Mouse (Mus musculus): ENCODE measurements around the gene Prr29. TPM values are rescaled to one million over a fixed set of nuclear protein-coding genes. Genes with fewer than 3 reads are reported as not detected.
A peak's percentile ranks its signal among the peaks of the same experiment; 100 is the strongest.

The Prr29 gene
- polyA plus RNA-seq, 1 experiment from 2014 or later = 1.00 TPM

- ATAC-seq (replicated peaks; ENCODE audit: extremely low read depth, insufficient read depth, low FRiP score) = no peak
These were observed 14.4 kb upstream of the Prr29 start for GRCm38 (mm10) chr11:106350853-106351252.

GRCm38 (mm10) chr11:106351253-106351652, 14.0 kb upstream of the Prr29 start:
- H3K4me1 ChIP-seq (ENCODE audit: control insufficient read depth, insufficient read depth, low read length) = peaks cover 7% of the 10 kb centered on the region
- no peaks in the 10 kb centered on the region for H3K36me3 ChIP-seq (ENCODE audit: control insufficient read depth, insufficient read depth)
- no peaks in the 10 kb centered on the region for H3K9me3 ChIP-seq (replicated peaks; ENCODE audit: control insufficient read depth, low read length)
- H3K4me3 ChIP-seq (ENCODE audit: low read length) = no peak overlapping the region
- WGBS = 60% methylated on average over 3 of the region's 3 CpGs
- ATAC-seq (replicated peaks; ENCODE audit: extremely low read depth, insufficient read depth, low FRiP score) = no peak
- H3K4me2 ChIP-seq (ENCODE audit: low read depth, low read length) = no peak overlapping the region
- no peak overlapping the region for H3K27ac ChIP-seq (ENCODE audit: low read length)
- H3K27me3 ChIP-seq (ENCODE audit: control insufficient read depth, insufficient read depth, low read length) = no peaks in the 10 kb centered on the region
- no peak overlapping the region for H3K9ac ChIP-seq (ENCODE audit: low read length)

More at GRCm38 (mm10) chr11:106350853-106351252, 14.4 kb upstream of the Prr29 start:
- H3K27me3 ChIP-seq (ENCODE audit: control insufficient read depth, insufficient read depth, low read length) = no peaks in the 10 kb centered on the region
- H3K9me3 ChIP-seq (replicated peaks; ENCODE audit: control insufficient read depth, low read length) = no peaks in the 10 kb centered on the region
- H3K4me1 ChIP-seq (ENCODE audit: control insufficient read depth, insufficient read depth, low read length) = peaks cover 5% of the 10 kb centered on the region
- H3K9ac ChIP-seq (ENCODE audit: low read length) = no peak overlapping the region
- H3K4me2 ChIP-seq (ENCODE audit: low read depth, low read length) = no peak overlapping the region
- 70% methylated on average over 5 of the region's 5 CpGs for WGBS
- H3K36me3 ChIP-seq (ENCODE audit: control insufficient read depth, insufficient read depth) = no peaks in the 10 kb centered on the region
- no peak overlapping the region for H3K27ac ChIP-seq (ENCODE audit: low read length)
- no peak overlapping the region for H3K4me3 ChIP-seq (ENCODE audit: low read length)

GRCm38 (mm10) chr11:106351941-106352340, 13.3 kb upstream of the Prr29 start:
- H3K9ac ChIP-seq (ENCODE audit: low read length) = no peak overlapping the region
- H3K27me3 ChIP-seq (ENCODE audit: control insufficient read depth, insufficient read depth, low read length) = no peaks in the 10 kb centered on the region
- H3K4me3 ChIP-seq (ENCODE audit: low read length) = no peak overlapping the region
- H3K4me1 ChIP-seq (ENCODE audit: control insufficient read depth, insufficient read depth, low read length) = peaks cover 7% of the 10 kb centered on the region
- no peak overlapping the region for H3K27ac ChIP-seq (ENCODE audit: low read length)
- ATAC-seq (replicated peaks; ENCODE audit: extremely low read depth, insufficient read depth, low FRiP score) = no peak
- 50% methylated on average over 4 of the region's 4 CpGs for WGBS
- no peaks in the 10 kb centered on the region for H3K36me3 ChIP-seq (ENCODE audit: control insufficient read depth, insufficient read depth)
- no peaks in the 10 kb centered on the region for H3K9me3 ChIP-seq (replicated peaks; ENCODE audit: control insufficient read depth, low read length)
- H3K4me2 ChIP-seq (ENCODE audit: low read depth, low read length) = no peak overlapping the region

GRCm38 (mm10) chr11:106353188-106353587, 12.1 kb upstream of the Prr29 start, which contains the start of gene Scn4a:
Gene Scn4a (minus strand): TSS chr11:106353288.
- Histone ChIP-seq H3K27ac (ENCODE audit: low read length) (no peak within 1 kb of the TSS), H3K9me3 (replicated peaks; ENCODE audit: control insufficient read depth, low read length) (no peaks in the 10 kb centered on the region), H3K4me3 (ENCODE audit: low read length) (no peak within 1 kb of the TSS), H3K4me1 (ENCODE audit: control insufficient read depth, insufficient read depth, low read length) (peaks cover 7% of the 10 kb centered on the region), H3K9ac (ENCODE audit: low read length) (no peak within 1 kb of the TSS), H3K4me2 (ENCODE audit: low read depth, low read length) (no peak within 1 kb of the TSS), H3K36me3 (ENCODE audit: control insufficient read depth, insufficient read depth) (no peaks in the 10 kb centered on the region), H3K27me3 (ENCODE audit: control insufficient read depth, insufficient read depth, low read length) (no peaks in the 10 kb centered on the region)
- 81% methylated on average over 12 of the region's 12 CpGs for WGBS
- ATAC-seq (replicated peaks; ENCODE audit: extremely low read depth, insufficient read depth, low FRiP score) = no peak

- 60% methylated on average over 1 of the region's 1 CpGs for WGBS
- Histone ChIP-seq H3K4me3 (ENCODE audit: low read length) (no peak overlapping the region), H3K4me2 (ENCODE audit: low read depth, low read length) (no peak overlapping the region), H3K9me3 (replicated peaks; ENCODE audit: control insufficient read depth, low read length) (no peaks in the 10 kb centered on the region), H3K36me3 (ENCODE audit: control insufficient read depth, insufficient read depth) (no peaks in the 10 kb centered on the region), H3K27me3 (ENCODE audit: control insufficient read depth, insufficient read depth, low read length) (no peaks in the 10 kb centered on the region), H3K27ac (ENCODE audit: low read length) (no peak overlapping the region), H3K4me1 (ENCODE audit: control insufficient read depth, insufficient read depth, low read length) (peaks cover 7% of the 10 kb centered on the region), H3K9ac (ENCODE audit: low read length) (no peak overlapping the region)
- no peak for ATAC-seq (replicated peaks; ENCODE audit: extremely low read depth, insufficient read depth, low FRiP score)
These were observed 11.1 kb upstream of the Prr29 start for GRCm38 (mm10) chr11:106354181-106354580.

GRCm38 (mm10) chr11:106355382-106356128, 9.7 kb upstream of the Prr29 start:
- ATAC-seq (replicated peaks; ENCODE audit: extremely low read depth, insufficient read depth, low FRiP score) = 0 out of 2 replicates have a peak, but pooled peaks have one; percentile 32
- H3K4me1 ChIP-seq (ENCODE audit: control insufficient read depth, insufficient read depth, low read length) = peaks cover 7% of the 10 kb centered on the region
- no peaks in the 10 kb centered on the region for H3K9me3 ChIP-seq (replicated peaks; ENCODE audit: control insufficient read depth, low read length)
- no peak overlapping the region for H3K27ac ChIP-seq (ENCODE audit: low read length)
- WGBS = 38% methylated on average over 19 of the region's 19 CpGs
- H3K4me2 ChIP-seq (ENCODE audit: low read depth, low read length) = no peak overlapping the region
- no peak overlapping the region for H3K4me3 ChIP-seq (ENCODE audit: low read length)
- H3K27me3 ChIP-seq (ENCODE audit: control insufficient read depth, insufficient read depth, low read length) = no peaks in the 10 kb centered on the region
- no peaks in the 10 kb centered on the region for H3K36me3 ChIP-seq (ENCODE audit: control insufficient read depth, insufficient read depth)
- H3K9ac ChIP-seq (ENCODE audit: low read length) = peak overlapping the region; percentile 21; the same call in 1 of the 2 replicates

- no peaks in the 10 kb centered on the region for H3K36me3 ChIP-seq (ENCODE audit: control insufficient read depth, insufficient read depth)
- H3K27ac ChIP-seq (ENCODE audit: low read length) = no peak overlapping the region
- H3K4me3 ChIP-seq (ENCODE audit: low read length) = no peak overlapping the region
- no peaks in the 10 kb centered on the region for H3K9me3 ChIP-seq (replicated peaks; ENCODE audit: control insufficient read depth, low read length)
- H3K27me3 ChIP-seq (ENCODE audit: control insufficient read depth, insufficient read depth, low read length) = no peaks in the 10 kb centered on the region
- WGBS = 31% methylated on average over 5 of the region's 5 CpGs
- H3K9ac ChIP-seq (ENCODE audit: low read length) = no peak overlapping the region
- peaks cover 7% of the 10 kb centered on the region for H3K4me1 ChIP-seq (ENCODE audit: control insufficient read depth, insufficient read depth, low read length)
- no peak overlapping the region for H3K4me2 ChIP-seq (ENCODE audit: low read depth, low read length)
- ATAC-seq (replicated peaks; ENCODE audit: extremely low read depth, insufficient read depth, low FRiP score) = no peak
These were observed 5.9 kb upstream of the Prr29 start for GRCm38 (mm10) chr11:106359350-106359749.

GRCm38 (mm10) chr11:106364712-106365111, 560 bp upstream of the Prr29 start:
- H3K4me2 ChIP-seq (ENCODE audit: low read depth, low read length) = peak overlapping the region; percentile 39
- H3K9me3 ChIP-seq (replicated peaks; ENCODE audit: control insufficient read depth, low read length) = no peaks in the 10 kb centered on the region
- peak overlapping the region; percentile 1; the same call in 1 of the 2 replicates for H3K4me3 ChIP-seq (ENCODE audit: low read length)
- no peak overlapping the region for H3K27ac ChIP-seq (ENCODE audit: low read length)
- H3K4me1 ChIP-seq (ENCODE audit: control insufficient read depth, insufficient read depth, low read length) = peaks cover 9% of the 10 kb centered on the region; the same call in 1 of the 2 replicates
- H3K27me3 ChIP-seq (ENCODE audit: control insufficient read depth, insufficient read depth, low read length) = no peaks in the 10 kb centered on the region
- ATAC-seq (replicated peaks; ENCODE audit: extremely low read depth, insufficient read depth, low FRiP score) = peak; percentile 58
- peak overlapping the region; percentile 37 for H3K9ac ChIP-seq (ENCODE audit: low read length)
- 9% methylated on average over 11 of the region's 11 CpGs for WGBS
- no peaks in the 10 kb centered on the region for H3K36me3 ChIP-seq (ENCODE audit: control insufficient read depth, insufficient read depth)

- 4% methylated on average over 3 of the region's 3 CpGs for WGBS
These were observed 1.0 kb downstream of the Prr29 start for GRCm38 (mm10) chr11:106366316-106366715.

More at GRCm38 (mm10) chr11:106366316-106366715, 1.0 kb downstream of the Prr29 start:
- Histone ChIP-seq H3K36me3 (ENCODE audit: control insufficient read depth, insufficient read depth) (no peaks in the 10 kb centered on the region), H3K9ac (ENCODE audit: low read length) (no peak overlapping the region), H3K4me3 (ENCODE audit: low read length) (no peak overlapping the region), H3K4me2 (ENCODE audit: low read depth, low read length) (no peak overlapping the region), H3K27ac (ENCODE audit: low read length) (no peak overlapping the region), H3K9me3 (replicated peaks; ENCODE audit: control insufficient read depth, low read length) (no peaks in the 10 kb centered on the region), H3K27me3 (ENCODE audit: control insufficient read depth, insufficient read depth, low read length) (no peaks in the 10 kb centered on the region), H3K4me1 (ENCODE audit: control insufficient read depth, insufficient read depth, low read length) (peaks cover 9% of the 10 kb centered on the region; the same call in 1 of the 2 replicates)
- 0 out of 2 replicates have a peak, but pooled peaks have one; percentile 16 for ATAC-seq (replicated peaks; ENCODE audit: extremely low read depth, insufficient read depth, low FRiP score)
